9 mouse cellular contexts compared by ENCODE assay signal in genomic region chr19:12013228-12013627, GRCm38 (mm10). TPM values are rescaled to one million over a fixed set of nuclear protein-coding genes. Genes with fewer than 3 reads are reported as not detected.
DNase-seq lines count a peak whose midpoint lies in the region; ATAC-seq and TF ChIP-seq lines count a peak whose summit lies in the region.
"Had no signal": no experiment of that assay in that cellular context is flagged by ENCODE, and none has a peak within 500 bp of the region (broad histone marks: within the 10 kb centered on the region; RNA-seq: fewer than 3 reads in every experiment).

No protein-coding gene starts in this region.

- no peak for TF ChIP-seq EP300 in CH12.LX (IDR thresholded peaks at IDR 0.05; ENCODE audit: low read length)
- TF ChIP-seq EP300 in heart, postnatal 0 days (IDR thresholded peaks at IDR 0.05; ENCODE audit: low read depth): no peak

- no peaks in the 10 kb centered on the region for H3K27me3 ChIP-seq in CH12.LX (replicated peaks)
- no peaks in the 10 kb centered on the region for H3K27me3 ChIP-seq in heart, postnatal 0 days (ENCODE audit: control insufficient read depth, insufficient read depth, low read length)

- TF ChIP-seq RAD21 in CH12.LX (IDR thresholded peaks at IDR 0.05; ENCODE audit: low read depth, low read length): no peak

- in situ Hi-C loops in CH12.LX (cut with MboI; ENCODE audit: low pct_ligation_motif_present, low pct_unique_long_range_greater_than_20kb, low sequenced_read_pairs): loop anchor here (10.0 to 25.0 kb wide), 2 partner anchors 474 to 562 kb away; no protein-coding TSS in a partner anchor

- peak overlapping the region; percentile 75 for H3K9ac ChIP-seq in CH12.LX (ENCODE audit: insufficient read depth, low read depth)
- peak overlapping the region; percentile 57 for H3K9ac ChIP-seq in heart, postnatal 0 days (replicated peaks; ENCODE audit: low read depth, low read length)

- no peaks in the 10 kb centered on the region for H3K79me2 ChIP-seq in CH12.LX (replicated peaks; ENCODE audit: control insufficient read depth, extremely low read depth, insufficient read depth, poor library complexity, severe bottlenecking)

- TF ChIP-seq CTCF in CH12.LX (conservative IDR thresholded peaks at IDR 0.05 in 1 of 2, IDR thresholded peaks at IDR 0.05 in 1 of 2; ENCODE audit: low read depth in 2 of 2, low read length in 2 of 2): no peak
- no peak for TF ChIP-seq CTCF in heart, postnatal 0 days (IDR thresholded peaks at IDR 0.05; ENCODE audit: low read depth)

- H3K4me3 ChIP-seq in CH12.LX (replicated peaks in 1 of 3; ENCODE audit: low read depth in 2 of 3, low read length in 2 of 3, poor library complexity in 1 of 3): peak overlapping the region; percentile 17 to 25 (median 17)
- H3K4me3 ChIP-seq in heart, postnatal 0 days (ENCODE audit: low read depth, low read length): peak overlapping the region; percentile 59

- no peaks in the 10 kb centered on the region for H3K9me3 ChIP-seq in CH12.LX (replicated peaks; ENCODE audit: low read length)
- no peaks in the 10 kb centered on the region for H3K9me3 ChIP-seq in heart, postnatal 0 days (replicated peaks; ENCODE audit: control insufficient read depth, low read length)

- no peak overlapping the region for H3K27ac ChIP-seq in CH12.LX (ENCODE audit: insufficient read depth, low read depth)
- peak overlapping the region; percentile 34; the same call in 1 of the 2 replicates for H3K27ac ChIP-seq in heart, postnatal 0 days (ENCODE audit: low read depth)

- TF ChIP-seq POLR2A in CH12.LX (IDR thresholded peaks at IDR 0.05; ENCODE audit: low read depth, low read length): peak; percentile 50

- DNase-seq in CH12.LX (ENCODE audit: extremely low read depth): peak; percentile 52
- DNase-seq in adrenal gland, postnatal 25 days: peak; percentile 65
- DNase-seq in fibroblast of lung, adult 2 months (ENCODE audit: low read depth): peak; percentile 51
- peak; percentile 65 for DNase-seq in heart, postnatal 0 days (ENCODE audit: low spot score)
- DNase-seq in kidney, postnatal 36 days: peak; percentile 64 to 71
- DNase-seq in lung, postnatal 14 days: peak; percentile 53
- DNase-seq in retina, postnatal 1 day: peak; percentile 54
- DNase-seq in yolk sac, embryonic 10.5 days (ENCODE audit: low spot score): peak; percentile 78

- WGBS in heart, postnatal 0 days: 2% methylated on average over 12 of the region's 12 CpGs

- peaks cover 0 to 4% of the 10 kb centered on the region in 2 experiments; a peak in 1 of 4 replicates for H3K4me1 ChIP-seq in CH12.LX (ENCODE audit: control insufficient read depth in 1 of 2, insufficient read depth in 2 of 2)
- H3K4me1 ChIP-seq in heart, postnatal 0 days (ENCODE audit: control insufficient read depth, insufficient read depth): 0 out of 2 replicates have a peak, but pooled peaks cover 3% of the 10 kb centered on the region

- dilution Hi-C loops in CH12.LX (cut with MboI; ENCODE audit: extremely low pct_ligation_motif_present, extremely low pct_unique_long_range_greater_than_20kb, low sequenced_read_pairs): no loop called here

- H3K4me2 ChIP-seq in CH12.LX (ENCODE audit: insufficient read depth, low read depth, poor library complexity, severe bottlenecking): peak overlapping the region; percentile 21
- H3K4me2 ChIP-seq in heart, postnatal 0 days (ENCODE audit: low read depth, low read length): peak overlapping the region; percentile 92

- no peak for ATAC-seq in heart, postnatal 0 days (ENCODE audit: insufficient read depth, low read depth)

- no peaks in the 10 kb centered on the region for H3K36me3 ChIP-seq in CH12.LX (replicated peaks in 1 of 2; ENCODE audit: control insufficient read depth in 1 of 2, insufficient read depth in 1 of 2, low read length in 1 of 2)
- H3K36me3 ChIP-seq in heart, postnatal 0 days (replicated peaks; ENCODE audit: control insufficient read depth, insufficient read depth, low read length): no peaks in the 10 kb centered on the region

TF ChIP-seq in CH12.LX, 34 proteins besides CTCF, POLR2A, EP300 and RAD21:
- no peak for TF ChIP-seq ZC3H11A (IDR thresholded peaks at IDR 0.05; ENCODE audit: low read depth, low read length)
- no peak for TF ChIP-seq USF1 (IDR thresholded peaks at IDR 0.05; ENCODE audit: low read depth, low read length)
- no peak for TF ChIP-seq MEF2A (IDR thresholded peaks at IDR 0.05; ENCODE audit: borderline replicate concordance, low read depth, low read length)
- TF ChIP-seq UBTF (IDR thresholded peaks at IDR 0.05; ENCODE audit: low read depth, low read length): 0 out of 2 replicates have a peak, but pooled peaks have one; percentile 29
- peak; percentile 71 for TF ChIP-seq USF2 (conservative IDR thresholded peaks at IDR 0.05; ENCODE audit: low read depth, low read length)

RNA-seq across cellular contexts. Expression of gene Olfr1423, which starts 27.9 kb away (rescaled TPM):
- total RNA-seq in CH12.LX (2012; rRNA removed) (under 0.01 TPM in 1 of 2 replicates, not detected in the other), CH12.LX (2014; rRNA removed) (not detected in 2 replicates)
- 0.04 and 0.07 TPM in 2 replicates for polyA plus RNA-seq in CH12.LX (2012; ENCODE audit: insufficient read length, low read depth)
- not detected in 2 replicates for total RNA-seq in adrenal gland, postnatal 25 days (2021)
- total RNA-seq in heart, postnatal 0 days (2014; rRNA removed; ENCODE audit: low replicate concordance): not detected in 2 replicates
- not detected in 2 replicates for polyA plus RNA-seq in heart, postnatal 0 days (2015; fragmentation: Nextera tagmentation; extraction: Ambion mirVana)
- total RNA-seq: hematopoietic stem cell, adult 5-6 weeks had no signal

RNA-seq across cellular contexts. Expression of gene Osbp, which starts 47.5 kb away (rescaled TPM):
- total RNA-seq in CH12.LX (2012; rRNA removed) (17.7 and 20.6 TPM in 2 replicates), CH12.LX (2014; rRNA removed) (21.1 and 21.4 TPM in 2 replicates)
- polyA plus RNA-seq in CH12.LX (2012; ENCODE audit: insufficient read length, low read depth): 24.7 and 25.0 TPM in 2 replicates
- 91.9 and 111 TPM in 2 replicates for total RNA-seq in adrenal gland, postnatal 25 days (2021)
- 32.7 and 43.2 TPM in 2 replicates for total RNA-seq in heart, postnatal 0 days (2014; rRNA removed; ENCODE audit: low replicate concordance)
- 4.7 and 5.1 TPM in 2 replicates for polyA plus RNA-seq in heart, postnatal 0 days (2015; fragmentation: Nextera tagmentation; extraction: Ambion mirVana)

RNA-seq across cellular contexts. Expression of gene Olfr1424, which starts 49.3 kb away (rescaled TPM):
- total RNA-seq in CH12.LX (2012; rRNA removed) (not detected in 2 replicates), CH12.LX (2014; rRNA removed) (not detected in 2 replicates)
- polyA plus RNA-seq in CH12.LX (2012; ENCODE audit: insufficient read length, low read depth): not detected in 2 replicates
- total RNA-seq in adrenal gland, postnatal 25 days (2021): not detected in 2 replicates
- not detected in 2 replicates for total RNA-seq in heart, postnatal 0 days (2014; rRNA removed; ENCODE audit: low replicate concordance)
- not detected in 2 replicates for polyA plus RNA-seq in heart, postnatal 0 days (2015; fragmentation: Nextera tagmentation; extraction: Ambion mirVana)
- total RNA-seq: hematopoietic stem cell, adult 5-6 weeks had no signal
